Mouse (Mus musculus): ENCODE results near the gene Nfam1. TPM values are rescaled to one million over a fixed set of nuclear protein-coding genes. Genes with fewer than 3 reads are reported as not detected.

Nfam1 gene
- total and polyA plus RNA-seq, 3 experiments = 7.4 to 10.5 TPM; not detected in 1

DNA sequence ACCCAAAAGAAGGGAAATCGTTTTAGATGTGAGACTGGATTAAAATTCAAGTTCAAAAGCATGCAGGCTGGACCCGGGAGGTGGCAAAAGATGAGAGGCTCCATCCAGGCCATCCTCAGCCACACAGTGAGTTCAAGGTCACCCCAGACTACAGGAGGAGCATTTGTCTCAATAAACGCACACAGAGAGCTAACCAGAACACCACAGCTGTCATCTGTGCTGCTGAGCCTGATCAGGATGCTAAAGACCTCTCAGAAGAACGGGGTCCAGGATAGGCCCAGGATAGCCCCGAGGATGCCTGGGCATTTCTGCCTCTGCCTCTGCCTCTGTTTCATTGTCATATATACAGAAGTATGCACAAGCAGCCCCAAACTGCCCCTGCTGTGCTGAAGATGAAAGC, 22.5 kb upstream of the Nfam1 start:
- TF ChIP-seq GATA1 (IDR thresholded peaks at IDR 0.05; ENCODE audit: low read depth, low read length) = no peak
- no peak for TF ChIP-seq NELFE (IDR thresholded peaks at IDR 0.05; ENCODE audit: low read depth, low read length)
- H3K27ac ChIP-seq (ENCODE audit: control insufficient read depth, low read depth, low read length) = no peak overlapping the region

DNA sequence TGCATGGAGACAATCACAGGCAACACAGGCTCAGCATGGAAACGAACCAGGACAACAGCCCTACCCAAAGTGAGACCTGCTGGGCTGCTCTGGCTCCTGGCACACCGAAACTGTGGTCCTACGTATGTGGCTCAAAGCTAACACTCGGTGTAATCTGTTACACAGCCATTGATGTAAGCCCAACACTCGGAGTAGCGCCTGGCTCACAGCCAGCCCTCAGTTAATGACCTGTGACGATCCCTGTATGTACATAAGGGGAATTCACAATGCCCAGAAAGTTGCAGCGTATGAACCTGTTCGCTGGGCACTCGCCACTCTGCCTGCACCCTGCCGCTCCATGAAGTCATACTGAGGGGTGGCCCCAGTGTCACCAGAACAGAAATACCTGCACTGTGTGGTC, 20.2 kb upstream of the Nfam1 start:
- DNase-seq (ENCODE audit: low read depth, low spot score) = no peak
- no peaks in the 10 kb centered on the region for H3K9me3 ChIP-seq (replicated peaks; ENCODE audit: insufficient read depth, low read length)
- no peak overlapping the region for H3K27ac ChIP-seq (ENCODE audit: control insufficient read depth, low read depth, low read length)
- peaks cover 0 to 1% of the 10 kb centered on the region in 2 experiments; a peak in 2 of 4 replicates for H3K27me3 ChIP-seq (ENCODE audit: control insufficient read depth in 1 of 2, insufficient read depth in 2 of 2, low read length in 2 of 2)
- H3K36me3 ChIP-seq (ENCODE audit: control insufficient read depth in 1 of 2, insufficient read depth in 2 of 2, low read length in 2 of 2) = peaks cover 0 to 4% of the 10 kb centered on the region in 2 experiments; a peak in 2 of 4 replicates
- H3K79me2 ChIP-seq (ENCODE audit: control insufficient read depth, insufficient read depth, low read length, poor library complexity) = no peaks in the 10 kb centered on the region
- H3K9ac ChIP-seq (ENCODE audit: control insufficient read depth, low read depth, low read length, poor library complexity, severe bottlenecking) = no peak overlapping the region
- peaks cover 2 to 12% of the 10 kb centered on the region in 2 experiments; a peak in 2 of 4 replicates for H3K4me1 ChIP-seq (ENCODE audit: control insufficient read depth in 1 of 2, insufficient read depth in 2 of 2, low read length in 2 of 2)
- H3K4me3 ChIP-seq (ENCODE audit: control insufficient read depth in 1 of 2, insufficient read depth in 1 of 2, low read depth in 2 of 2, low read length in 2 of 2) = no peak overlapping the region
- no peak for TF ChIP-seq ZNF384 (IDR thresholded peaks at IDR 0.05; ENCODE audit: low read depth, low read length)
- TF ChIP-seq E2F4 (IDR thresholded peaks at IDR 0.05; ENCODE audit: borderline replicate concordance, low read depth, low read length) = no peak
- no peak for TF ChIP-seq USF1 (IDR thresholded peaks at IDR 0.05; ENCODE audit: low read depth, low read length)
- TF ChIP-seq MEF2A (IDR thresholded peaks at IDR 0.05; ENCODE audit: extremely low read depth, insufficient replicate concordance, low read depth, low read length, poor library complexity, severe bottlenecking) = no peak
- no peak for TF ChIP-seq MYC (IDR thresholded peaks at IDR 0.05; ENCODE audit: low read depth, low read length)
- no peak for TF ChIP-seq RAD21 (IDR thresholded peaks at IDR 0.05; ENCODE audit: low read depth, low read length)
- no peak for TF ChIP-seq MAX (IDR thresholded peaks at IDR 0.05; ENCODE audit: low read length)
- TF ChIP-seq USF2 (IDR thresholded peaks at IDR 0.05; ENCODE audit: borderline replicate concordance in 1 of 2, insufficient read depth in 1 of 2, low read depth in 1 of 2, low read length in 2 of 2) = no peak
- TF ChIP-seq BHLHE40 (IDR thresholded peaks at IDR 0.05; ENCODE audit: borderline replicate concordance, low read depth, low read length) = no peak
- no peak for TF ChIP-seq RCOR1 (IDR thresholded peaks at IDR 0.05; ENCODE audit: low read depth, low read length)
- no peak for TF ChIP-seq NRF1 (IDR thresholded peaks at IDR 0.05; ENCODE audit: insufficient read depth, low read depth, low read length, poor library complexity, severe bottlenecking)
- no peak for TF ChIP-seq EP300 (IDR thresholded peaks at IDR 0.05; ENCODE audit: low read depth in 1 of 2, low read length in 2 of 2)
- TF ChIP-seq UBTF (IDR thresholded peaks at IDR 0.05; ENCODE audit: borderline replicate concordance, insufficient read depth, low read depth, low read length) = no peak
- no peak for TF ChIP-seq SIN3A (IDR thresholded peaks at IDR 0.05; ENCODE audit: low read length)
- TF ChIP-seq CTCF (IDR thresholded peaks at IDR 0.05 in 2 of 3, conservative IDR thresholded peaks at IDR 0.05 in 1 of 3; ENCODE audit: control insufficient read depth in 1 of 3, insufficient read depth in 1 of 3, low read depth in 2 of 3, low read length in 3 of 3, poor library complexity in 1 of 3, severe bottlenecking in 1 of 3) = no peak
- no peak for TF ChIP-seq TBP (IDR thresholded peaks at IDR 0.05; ENCODE audit: low read depth, low read length)
- no peak for TF ChIP-seq MAFK (IDR thresholded peaks at IDR 0.05; ENCODE audit: borderline replicate concordance, low read depth, low read length)
- no peak for TF ChIP-seq POLR2AphosphoS2 (IDR thresholded peaks at IDR 0.05; ENCODE audit: low read length)
- TF ChIP-seq CHD2 (IDR thresholded peaks at IDR 0.05; ENCODE audit: low read length) = no peak

More for the DNA sequence above, 22.5 kb upstream of the Nfam1 start:
- Histone ChIP-seq H3K36me3 (ENCODE audit: control insufficient read depth in 1 of 2, insufficient read depth in 2 of 2, low read length in 2 of 2) (peaks cover 0 to 9% of the 10 kb centered on the region in 2 experiments; a peak in 2 of 4 replicates), H3K9ac (ENCODE audit: control insufficient read depth, low read depth, low read length, poor library complexity, severe bottlenecking) (no peak overlapping the region), H3K79me2 (ENCODE audit: control insufficient read depth, insufficient read depth, low read length, poor library complexity) (no peaks in the 10 kb centered on the region), H3K9me3 (replicated peaks; ENCODE audit: insufficient read depth, low read length) (no peaks in the 10 kb centered on the region), H3K4me3 (ENCODE audit: control insufficient read depth in 1 of 2, insufficient read depth in 1 of 2, low read depth in 2 of 2, low read length in 2 of 2) (no peak overlapping the region), H3K4me1 (ENCODE audit: control insufficient read depth in 1 of 2, insufficient read depth in 2 of 2, low read length in 2 of 2) (peaks cover 2 to 16% of the 10 kb centered on the region in 2 experiments; a peak in 2 of 4 replicates), H3K27me3 (ENCODE audit: control insufficient read depth in 1 of 2, insufficient read depth in 2 of 2, low read length in 2 of 2) (peaks cover 0 to 1% of the 10 kb centered on the region in 2 experiments; a peak in 2 of 4 replicates)
- DNase-seq (ENCODE audit: low read depth, low spot score) = no peak
